Mouse (Mus musculus) liver, adult 2 months (tissue): Measurements from ENCODE around the gene Hoxb2.

ENCODE experiments used
- CTCF ChIP-seq: fragments of 200-500 bp; IDR thresholded peaks from 2 replicates; pipeline ENCODE4 v1.5.1; 2011; ENCODE audit warnings: low read depth, low read length, control low read depth
- POLR2A ChIP-seq: fragments of 200-500 bp; IDR thresholded peaks from 2 replicates; pipeline ENCODE4 v1.6.1; 2011; ENCODE audit warnings: low read length, control low read depth; ENCODE audit not compliant: insufficient read depth; ENCODE audit errors: extremely low read depth

- TF ChIP-seq POLR2A = no peak
- no peak for TF ChIP-seq CTCF
These were observed 43.4 kb upstream of the Hoxb2 start for GRCm38 (mm10) chr11:96306908-96307269.
